Mouse (Mus musculus) stomach, postnatal 0 days (tissue): ENCODE data around the gene Clba1.

ENCODE experiments used
- CTCF ChIP-seq: IDR thresholded peaks from 2 replicates; pipeline ENCODE4 v1.5.1; 2016; ENCODE audit warnings: antibody characterized with exemption, low read depth, mild to moderate bottlenecking, moderate library complexity
- EP300 ChIP-seq: optimal IDR thresholded peaks from 2 replicates; pipeline ENCODE3; 2016; ENCODE audit warnings: antibody characterized with exemption

GRCm38 (mm10) chr12:112795466-112796104 is 13.2 kb upstream of the Clba1 start:
- TF ChIP-seq CTCF, result no peak
- TF ChIP-seq EP300, result no peak
